Mouse (Mus musculus) ES-E14 (cell line): ENCODE data around the gene Cisd1. TPM values are rescaled to one million over a fixed set of nuclear protein-coding genes. Genes with fewer than 3 reads are reported as not detected.
A peak's percentile ranks its signal among the peaks of the same experiment; 100 is the strongest.

Experiments used
- DNase-seq: peaks from one replicate; pipeline ENCODE4 v3.0.0-alpha.2; 2013; ENCODE audit warnings: low read depth, low spot score
- H3K27ac ChIP-seq: 2 replicates; pipeline ENCODE4 v1.5.1; 2012; ENCODE audit warnings: low read depth, mild to moderate bottlenecking, low read length, moderate library complexity, mixed read lengths; ENCODE audit not compliant: poor library complexity, insufficient read depth, severe bottlenecking
- H3K36me3 ChIP-seq: 2 replicates; pipeline ENCODE4 v1.6.1; 2012; ENCODE audit warnings: mild to moderate bottlenecking, low read length, moderate library complexity, mixed read lengths; ENCODE audit not compliant: control insufficient read depth, poor library complexity, insufficient read depth, severe bottlenecking
- H3K4me1 ChIP-seq, 2 experiments: fragments of 150-350 bp in 1 of 2; sonication (generic) in 1 of 2; 2 replicates each; pipeline ENCODE4 v1.6.1; 2012; ENCODE audit warnings: low read length in 2 of 2, mild to moderate bottlenecking in 1 of 2, mixed read lengths in 1 of 2; ENCODE audit not compliant: control insufficient read depth in 2 of 2, insufficient read depth in 2 of 2, poor library complexity in 1 of 2
- H3K4me3 ChIP-seq, 2 experiments: fragments of 150-350 bp in 1 of 2; sonication (generic) in 1 of 2; 2 replicates each; pipeline ENCODE4 v1.5.1; 2012; ENCODE audit warnings: low read length in 2 of 2, low read depth in 1 of 2, mild to moderate bottlenecking in 1 of 2, mixed read lengths in 1 of 2; ENCODE audit not compliant: insufficient read depth in 1 of 2, poor library complexity in 1 of 2, severe bottlenecking in 1 of 2
- H3K9ac ChIP-seq: 2 replicates; pipeline ENCODE4 v1.6.1; 2012; ENCODE audit warnings: low read depth, mild to moderate bottlenecking, low read length, mixed read lengths; ENCODE audit not compliant: poor library complexity, insufficient read depth, severe bottlenecking
- H3K9me3 ChIP-seq: fragments of 150-350 bp; sonication (generic); 2 replicates; pipeline ENCODE4 v1.6.1; 2012; ENCODE audit warnings: low read depth, mild to moderate bottlenecking, low read length; ENCODE audit not compliant: control insufficient read depth, insufficient read depth
- CHD2 ChIP-seq: IDR thresholded peaks from 2 replicates; pipeline ENCODE4 v1.6.1; 2014; ENCODE audit warnings: mild to moderate bottlenecking, low read depth, low read length, inconsistent platforms
- HCFC1 ChIP-seq: IDR thresholded peaks from 2 replicates; pipeline ENCODE4 v1.6.1; 2012; ENCODE audit warnings: low read length, inconsistent platforms, borderline replicate concordance; ENCODE audit not compliant: insufficient read depth
- MAFK ChIP-seq: IDR thresholded peaks from 2 replicates; pipeline ENCODE4 v1.6.1; 2014; ENCODE audit warnings: mild to moderate bottlenecking, low read depth, low read length, inconsistent platforms; ENCODE audit not compliant: insufficient read depth
- ZC3H11A ChIP-seq: IDR thresholded peaks from 2 replicates; pipeline ENCODE4 v1.6.1; 2012; ENCODE audit warnings: low read depth, mild to moderate bottlenecking, inconsistent platforms, low read length, borderline replicate concordance
- ZNF384 ChIP-seq: IDR thresholded peaks from 2 replicates; pipeline ENCODE4 v1.6.1; 2012; ENCODE audit warnings: low read depth, low read length, inconsistent platforms
- in situ Hi-C, 2 experiments: fragments of 600-800 bp; cut with MboI; formaldehyde crosslinking; loops; one replicate each; pipeline ENCODE4 v1.15.1; 2025; ENCODE audit warnings: low sequenced_read_pairs in 2 of 2, inconsistent platforms in 1 of 2; ENCODE audit not compliant: unreplicated experiment in 2 of 2
- total RNA-seq: library from RNA; depleted of rRNA; stranded (reverse); fragments of 300-350 nt; gene quantifications from 2 replicates; pipeline ENCODE4 v1.2.3, GENCODE M21; 2012

Cisd1 gene
- total RNA-seq, 1 experiment = 158 TPM

GRCm38 (mm10) chr10:71348637-71349280 is 4.0 kb upstream of the Cisd1 start:
- Histone ChIP-seq H3K9ac (peak overlapping the region; percentile 78), H3K4me1 (peaks cover 3 to 6% of the 10 kb centered on the region in 2 experiments; a peak in 2 of 4 replicates), H3K27ac (no peak overlapping the region), H3K4me3 (peak overlapping the region; percentile 79 to 81), H3K9me3 (no peaks in the 10 kb centered on the region), H3K36me3 (peaks cover 6% of the 10 kb centered on the region; the same call in 1 of the 2 replicates)
- DNase-seq = no peak
- no peak for TF ChIP-seq MAFK
- no peak for TF ChIP-seq ZC3H11A
- no peak for TF ChIP-seq HCFC1
- no peak for TF ChIP-seq ZNF384
- TF ChIP-seq CHD2 = no peak
- in situ Hi-C loops = no loop called here

- H3K4me3 ChIP-seq = peak overlapping the region; percentile 79 to 81
- peaks cover 6% of the 10 kb centered on the region; the same call in 1 of the 2 replicates for H3K36me3 ChIP-seq
- H3K27ac ChIP-seq = no peak overlapping the region
- no peak for DNase-seq
- no peak for TF ChIP-seq CHD2
- no peak for TF ChIP-seq ZC3H11A
- in situ Hi-C loops = no loop called here
- H3K9me3 ChIP-seq = no peaks in the 10 kb centered on the region
- peaks cover 3 to 6% of the 10 kb centered on the region in 2 experiments; a peak in 2 of 4 replicates for H3K4me1 ChIP-seq
- H3K9ac ChIP-seq = peak overlapping the region; percentile 78
Measured at GRCm38 (mm10) chr10:71347964-71348636, 3.3 kb upstream of the Cisd1 start.

GRCm38 (mm10) chr10:71347509-71347949 is 2.8 kb upstream of the Cisd1 start, which contains the start of gene Ipmk:
Ipmk (plus strand) TSS chr10:71347763.
- Histone ChIP-seq H3K9me3 (no peaks in the 10 kb centered on the region), H3K9ac (peak within 1 kb of the TSS; percentile 78), H3K36me3 (peaks cover 6% of the 10 kb centered on the region; the same call in 1 of the 2 replicates), H3K27ac (peak within 1 kb of the TSS; percentile 97), H3K4me1 (peaks cover 3 to 6% of the 10 kb centered on the region in 2 experiments; a peak in 2 of 4 replicates), H3K4me3 (peak within 1 kb of the TSS; percentile 79 to 81)
- in situ Hi-C loops = no loop called here
- peak; percentile 96 for DNase-seq
- no peak for TF ChIP-seq MAFK

GRCm38 (mm10) chr10:71346722-71347508 is 2.2 kb upstream of the Cisd1 start:
- TF ChIP-seq ZC3H11A = no peak
- TF ChIP-seq MAFK = no peak
- no peak for TF ChIP-seq HCFC1
- TF ChIP-seq ZNF384 = no peak
- TF ChIP-seq CHD2 = no peak
- in situ Hi-C loops = no loop called here
- Histone ChIP-seq H3K27ac (peak overlapping the region; percentile 97), H3K4me3 (peak overlapping the region; percentile 51 to 67), H3K9me3 (no peaks in the 10 kb centered on the region), H3K4me1 (peaks cover 3 to 6% of the 10 kb centered on the region in 2 experiments; a peak in 3 of 4 replicates), H3K36me3 (peaks cover 6% of the 10 kb centered on the region; the same call in 1 of the 2 replicates), H3K9ac (peak overlapping the region; percentile 68)
- no peak for DNase-seq
